9 mouse cellular contexts compared by ENCODE assay signal in the genomic region with DNA sequence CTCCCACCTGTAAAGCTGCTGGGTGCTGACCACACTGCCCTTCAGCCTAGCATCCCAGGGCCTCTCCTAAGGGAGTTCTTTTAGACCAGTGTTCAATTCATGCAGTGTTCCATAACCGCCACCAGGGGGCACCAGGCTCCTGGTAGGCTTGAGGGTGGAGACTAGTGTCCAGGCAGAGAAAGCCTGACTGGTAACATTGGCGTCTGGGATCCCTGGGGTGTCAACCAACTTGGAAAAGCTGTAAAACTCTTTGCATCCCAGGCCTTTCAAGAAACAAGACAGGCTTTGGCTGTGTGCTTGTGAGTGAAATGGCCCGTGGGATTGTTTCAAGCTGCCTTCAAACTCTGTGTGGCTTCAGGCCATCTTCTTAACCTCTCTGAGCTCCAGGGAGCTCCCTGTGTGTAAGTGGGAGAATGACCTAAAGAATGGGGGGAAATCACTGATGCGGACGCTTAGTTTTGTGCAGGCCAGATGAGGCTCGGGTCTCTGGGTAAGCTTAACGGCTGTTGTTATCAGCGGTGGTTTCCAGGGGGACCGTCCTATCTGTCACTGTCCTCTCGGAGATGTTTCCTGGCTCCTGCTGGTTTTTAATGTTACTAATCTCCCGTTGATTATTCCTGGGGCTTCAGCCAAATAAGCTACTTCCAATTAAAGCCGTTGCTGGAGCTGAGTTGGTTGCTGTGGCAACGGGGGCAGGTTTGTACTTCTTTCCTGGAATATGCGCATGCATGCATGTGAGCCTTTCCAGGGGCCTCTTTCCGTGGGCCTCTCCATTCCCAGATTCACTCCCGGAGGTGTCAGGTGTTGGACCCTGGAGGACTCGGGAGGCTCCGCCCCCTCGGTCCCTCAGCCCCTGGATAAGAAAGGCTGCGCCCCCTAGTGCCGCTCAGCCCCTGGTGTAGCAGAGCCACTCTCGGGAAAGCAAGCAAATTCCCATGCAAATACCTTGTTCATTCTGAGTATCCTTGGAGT.
A peak's percentile ranks its signal among the peaks of the same experiment; 100 is the strongest.
DNase-seq lines count a peak whose midpoint lies in the region; ATAC-seq and TF ChIP-seq lines count a peak whose summit lies in the region.
"Had no signal": no experiment of that assay in that cellular context is flagged by ENCODE, and none has a peak within 500 bp of the region (broad histone marks: within the 10 kb centered on the region; RNA-seq: fewer than 3 reads in every experiment).

No protein-coding gene starts in this region.

- TF ChIP-seq EP300 in heart, adult 2 months (IDR thresholded peaks at IDR 0.05; ENCODE audit: insufficient read depth, low read depth, low read length): no peak

- no peak for TF ChIP-seq POLR2A in heart, adult 2 months (IDR thresholded peaks at IDR 0.05; ENCODE audit: insufficient read depth, low read depth, low read length)

- H3K4me1 ChIP-seq in heart, adult 2 months (ENCODE audit: control insufficient read depth, insufficient read depth, low read length): no peaks in the 10 kb centered on the region
- H3K4me1 ChIP-seq in midbrain, embryonic 13.5 days (replicated peaks): peaks cover 44% of the 10 kb centered on the region
- no peaks in the 10 kb centered on the region for H3K4me1 ChIP-seq in stomach, embryonic 15.5 days

- H3K9me3 ChIP-seq in midbrain, embryonic 13.5 days: 0 out of 2 replicates have a peak, but pooled peaks cover 3% of the 10 kb centered on the region
- H3K9me3 ChIP-seq in stomach, embryonic 15.5 days: no peaks in the 10 kb centered on the region

- peak; percentile 75 for ATAC-seq in midbrain, embryonic 13.5 days
- peak; percentile 71; the same call in 1 of the 2 replicates for ATAC-seq in stomach, embryonic 15.5 days (ENCODE audit: insufficient read depth, low FRiP score, low read depth)

- peak overlapping the region; percentile 31 for H3K4me2 ChIP-seq in midbrain, embryonic 13.5 days (replicated peaks)
- peak overlapping the region; percentile 4; the same call in 1 of the 2 replicates for H3K4me2 ChIP-seq in stomach, embryonic 15.5 days

- no peak overlapping the region for H3K4me3 ChIP-seq in heart, adult 2 months
- H3K4me3 ChIP-seq in midbrain, embryonic 13.5 days (replicated peaks): no peak overlapping the region
- no peak overlapping the region for H3K4me3 ChIP-seq in stomach, embryonic 15.5 days (replicated peaks)
- H3K4me3 ChIP-seq: myocyte had no signal

- WGBS in heart, adult 2 months: 4% methylated on average over 22 of the region's 22 CpGs
- 2% methylated on average over 22 of the region's 22 CpGs for WGBS in midbrain, embryonic 13.5 days
- WGBS in stomach, embryonic 15.5 days: 6% methylated on average over 22 of the region's 22 CpGs

- no peaks in the 10 kb centered on the region for H3K79me2 ChIP-seq in heart, adult 2 months (replicated peaks; ENCODE audit: control insufficient read depth, insufficient read depth, low read length)

- no peak overlapping the region for H3K9ac ChIP-seq in heart, adult 2 months (ENCODE audit: low read depth, low read length)
- 0 out of 2 replicates have a peak overlapping the region, but pooled peaks have one; percentile 5 for H3K9ac ChIP-seq in midbrain, embryonic 13.5 days (replicated peaks)
- no peak overlapping the region for H3K9ac ChIP-seq in stomach, embryonic 15.5 days

- no peaks in the 10 kb centered on the region for H3K36me3 ChIP-seq in heart, adult 2 months (ENCODE audit: control insufficient read depth, insufficient read depth, low read length)
- H3K36me3 ChIP-seq in midbrain, embryonic 13.5 days: no peaks in the 10 kb centered on the region
- H3K36me3 ChIP-seq in stomach, embryonic 15.5 days: no peaks in the 10 kb centered on the region

- peak; percentile 92 for DNase-seq in heart, adult 11 months
- no peak for DNase-seq in heart, postnatal 25 days (ENCODE audit: low spot score)
- peak; percentile 88 for DNase-seq in embryo, embryonic 10.5 days (ENCODE audit: low spot score)
- DNase-seq in heart, adult 2 months: peak; percentile 32 to 65
- peak; percentile 25 for DNase-seq in kidney, adult 18-20 months
- peak; percentile 68 to 70 for DNase-seq in left cerebral cortex, postnatal 36 days (ENCODE audit: low spot score in 2 of 2)

- TF ChIP-seq CTCF in heart, adult 2 months (IDR thresholded peaks at IDR 0.05): peak; percentile 87

- H3K27ac ChIP-seq in heart, adult 2 months: no peak overlapping the region
- peak overlapping the region; percentile 51 for H3K27ac ChIP-seq in midbrain, embryonic 13.5 days
- no peak overlapping the region for H3K27ac ChIP-seq in stomach, embryonic 15.5 days

- H3K27me3 ChIP-seq in heart, adult 2 months (ENCODE audit: control insufficient read depth, insufficient read depth, low read length): no peaks in the 10 kb centered on the region
- H3K27me3 ChIP-seq in midbrain, embryonic 13.5 days: peaks cover 20% of the 10 kb centered on the region
- 0 out of 2 replicates have a peak, but pooled peaks cover 5% of the 10 kb centered on the region for H3K27me3 ChIP-seq in stomach, embryonic 15.5 days (replicated peaks)

- intact Hi-C loops in heart, postnatal 25 days (cut with DNase I): no loop called here
- intact Hi-C loops in heart, adult 2 months (cut with DNase I): loop anchor here (2.0 kb wide), 1 partner anchor 1317 kb away; no protein-coding TSS in a partner anchor
- intact Hi-C loops in left cerebral cortex, postnatal 36 days (cut with DNase I): loop anchor here (2.0 kb wide), 1 partner anchor 855 kb away; no protein-coding TSS in a partner anchor
